In the genomic region with DNA sequence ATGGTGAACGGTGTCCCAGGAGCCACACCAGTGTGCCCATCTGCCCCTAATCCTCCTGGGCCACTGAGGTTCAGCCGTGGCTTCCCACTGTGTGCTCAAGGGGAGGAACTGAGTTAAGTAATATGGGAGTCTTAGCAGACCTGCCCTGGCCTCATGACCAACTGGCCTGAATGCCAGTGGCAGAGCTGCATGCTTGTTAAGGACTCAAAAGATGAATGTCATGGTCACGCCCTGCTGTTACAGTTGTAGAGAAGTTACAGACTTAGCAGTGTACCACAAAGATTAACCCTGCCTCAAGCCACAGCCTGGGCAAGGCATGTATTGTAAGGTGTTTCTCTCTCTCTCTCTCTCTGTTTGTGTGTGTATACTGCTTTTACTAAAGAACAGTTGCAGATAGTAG, we compare ENCODE assay signal across 21 mouse cellular contexts. TPM values are rescaled to one million over a fixed set of nuclear protein-coding genes. Genes with fewer than 3 reads are reported as not detected.
A peak's percentile ranks its signal among the peaks of the same experiment; 100 is the strongest.
DNase-seq lines count a peak whose midpoint lies in the region; ATAC-seq and TF ChIP-seq lines count a peak whose summit lies in the region.
"Had no signal": no experiment of that assay in that cellular context is flagged by ENCODE, and none has a peak within 500 bp of the region (broad histone marks: within the 10 kb centered on the region; RNA-seq: fewer than 3 reads in every experiment).

No protein-coding gene starts in this region.

- H3K27ac ChIP-seq in liver, embryonic 14.5 days = no peak overlapping the region
- H3K27ac ChIP-seq in liver, embryonic 11.5 days (ENCODE audit: low read depth, low read length) = no peak overlapping the region
- H3K27ac ChIP-seq: forebrain, embryonic 10.5 days; heart, embryonic 10.5 days; intestine, embryonic 15.5 days; layer of hippocampus, adult 2 months; liver, embryonic 15.5 days; neural tube, embryonic 13.5 days had no signal

- H3K9ac ChIP-seq in liver, embryonic 14.5 days (replicated peaks) = no peak overlapping the region
- H3K9ac ChIP-seq in liver, embryonic 11.5 days (ENCODE audit: low read depth, low read length) = no peak overlapping the region
- H3K9ac ChIP-seq: forebrain, postnatal 0 days; intestine, embryonic 15.5 days; liver, embryonic 15.5 days; neural tube, embryonic 13.5 days had no signal

- no peak overlapping the region for H3K4me2 ChIP-seq in liver, embryonic 14.5 days (ENCODE audit: low read depth)
- no peak overlapping the region for H3K4me2 ChIP-seq in liver, embryonic 11.5 days
- H3K4me2 ChIP-seq: intestine, embryonic 15.5 days; liver, embryonic 15.5 days; neural tube, embryonic 13.5 days had no signal

- H3K9me3 ChIP-seq in liver, embryonic 14.5 days (ENCODE audit: control insufficient read depth, low read length) = no peaks in the 10 kb centered on the region
- H3K9me3 ChIP-seq in liver, embryonic 11.5 days (ENCODE audit: control insufficient read depth, low read length) = no peaks in the 10 kb centered on the region
- no peaks in the 10 kb centered on the region for H3K9me3 ChIP-seq in megakaryocyte, embryonic 14.5 days
- H3K9me3 ChIP-seq: forebrain, embryonic 10.5 days; heart, embryonic 10.5 days; intestine, embryonic 15.5 days; liver, embryonic 15.5 days; neural tube, embryonic 13.5 days had no signal

- peak; percentile 65 for DNase-seq in adrenal gland, adult 2 months
- no peak for DNase-seq in adrenal gland, postnatal 25 days
- DNase-seq in liver, embryonic 14.5 days (ENCODE audit: low read depth in 3 of 3, low spot score in 3 of 3) = no peak
- DNase-seq in liver, embryonic 11.5 days (ENCODE audit: low spot score) = no peak
- no peak for DNase-seq in thymus, postnatal 36 days
- no peak for DNase-seq in thymus, postnatal 0 days (ENCODE audit: low spot score)
- DNase-seq: cerebellum, adult 8-10 months; cerebellum, postnatal 36 days; forebrain, postnatal 0 days; kidney, adult 8-10 months; kidney, postnatal 14 days; midbrain, embryonic 14.5 days; thymus, postnatal 14 days had no signal

- WGBS in liver, embryonic 14.5 days (ENCODE audit: insufficient replicate concordance) = 44% methylated on average over 3 of the region's 3 CpGs
- WGBS in liver, embryonic 11.5 days = 86% methylated on average over 3 of the region's 3 CpGs

- peak; percentile 37; the same call in 1 of the 2 replicates for ATAC-seq in liver, embryonic 14.5 days (ENCODE audit: insufficient read depth)
- ATAC-seq in liver, embryonic 11.5 days (replicated peaks; ENCODE audit: low FRiP score) = no peak
- ATAC-seq: forebrain, postnatal 0 days; hindbrain, embryonic 16.5 days; intestine, embryonic 15.5 days had no signal

- no peak for TF ChIP-seq EP300 in liver, embryonic 14.5 days (IDR thresholded peaks at IDR 0.05; ENCODE audit: low read depth)

- TF ChIP-seq CTCF in liver, embryonic 14.5 days (IDR thresholded peaks at IDR 0.05; ENCODE audit: low read depth) = no peak

- no peak overlapping the region for H3K4me3 ChIP-seq in liver, embryonic 14.5 days (ENCODE audit: insufficient read depth in 1 of 2, low read depth in 2 of 2, low read length in 2 of 2)
- H3K4me3 ChIP-seq in liver, embryonic 11.5 days (ENCODE audit: low read depth, low read length) = no peak overlapping the region
- H3K4me3 ChIP-seq in megakaryocyte, embryonic 14.5 days (replicated peaks) = peak overlapping the region; percentile 78
- H3K4me3 ChIP-seq: forebrain, embryonic 10.5 days; heart, embryonic 10.5 days; intestine, embryonic 15.5 days; layer of hippocampus, adult 2 months; liver, embryonic 15.5 days; neural tube, embryonic 13.5 days had no signal

- H3K36me3 ChIP-seq in liver, embryonic 14.5 days (replicated peaks; ENCODE audit: control insufficient read depth, insufficient read depth, low read depth) = no peaks in the 10 kb centered on the region
- H3K36me3 ChIP-seq in liver, embryonic 11.5 days (ENCODE audit: control insufficient read depth, insufficient read depth, low read length) = peaks cover 10% of the 10 kb centered on the region; the same call in 1 of the 2 replicates
- peaks cover 76% of the 10 kb centered on the region for H3K36me3 ChIP-seq in megakaryocyte, embryonic 14.5 days (replicated peaks; ENCODE audit: low read length)
- H3K36me3 ChIP-seq: neural tube, embryonic 13.5 days had no signal

- H3K4me1 ChIP-seq in liver, embryonic 14.5 days (replicated peaks; ENCODE audit: control insufficient read depth in 2 of 2, insufficient read depth in 2 of 2, low read length in 1 of 2) = peaks cover 0 to 3% of the 10 kb centered on the region in 2 experiments; a peak in 1 of 4 replicates
- peaks cover 19% of the 10 kb centered on the region for H3K4me1 ChIP-seq in liver, embryonic 11.5 days (replicated peaks; ENCODE audit: control insufficient read depth, insufficient read depth, low read length)
- H3K4me1 ChIP-seq in megakaryocyte, embryonic 14.5 days = peaks cover 100% of the 10 kb centered on the region

- no peaks in the 10 kb centered on the region for H3K27me3 ChIP-seq in liver, embryonic 14.5 days (ENCODE audit: control insufficient read depth, insufficient read depth, low read length)
- no peaks in the 10 kb centered on the region for H3K27me3 ChIP-seq in liver, embryonic 11.5 days (replicated peaks; ENCODE audit: control insufficient read depth, insufficient read depth, low read length)
- no peaks in the 10 kb centered on the region for H3K27me3 ChIP-seq in megakaryocyte, embryonic 14.5 days (replicated peaks)
- H3K27me3 ChIP-seq: intestine, embryonic 15.5 days; liver, embryonic 15.5 days; neural tube, embryonic 13.5 days had no signal

RNA-seq across cellular contexts. Expression of gene Capzb, which starts 25.8 kb away (rescaled TPM):
- total RNA-seq in adrenal gland, adult 2 months (2021) = 100 to 1,000 TPM; 312 to 392 TPM
- polyA plus RNA-seq in adrenal gland, adult 2 months (2012; rRNA removed) = 140 and 199 TPM in 2 replicates
- 304 and 325 TPM in 2 replicates for total RNA-seq in adrenal gland, postnatal 25 days (2021)
- 55.4 and 63.0 TPM in 2 replicates for polyA plus RNA-seq in liver, embryonic 14.5 days (2012; rRNA removed)
- 105 and 110 TPM in 2 replicates for polyA plus RNA-seq in liver, embryonic 14.5 days (2014; fragmentation: Nextera tagmentation; extraction: Ambion mirVana)
- polyA plus RNA-seq in liver, embryonic 11.5 days (2014; fragmentation: Nextera tagmentation; extraction: Ambion mirVana) = 250 and 257 TPM in 2 replicates
- polyA plus RNA-seq in megakaryocyte, embryonic 14.5 days (2012; ENCODE audit: insufficient read depth, low replicate concordance) = 104 and 238 TPM in 2 replicates
- 415 and 425 TPM in 2 replicates for polyA plus RNA-seq in thymus, postnatal 0 days (2015; fragmentation: Nextera tagmentation; extraction: Ambion mirVana)
